Mouse (Mus musculus) intestine, postnatal 0 days (tissue): ENCODE measurements around the gene Pi4ka. TPM values are rescaled to one million over a fixed set of nuclear protein-coding genes. Genes with fewer than 3 reads are reported as not detected.
"Not testable (repeated sequence)": the region's sequence is repeated elsewhere in the genome, so short reads cannot be mapped to it uniquely, and the experiment has no call there.

Source experiments
- ATAC-seq: fragments of 200-750 bp; cut with Nextera tagmentation; 2 replicates; pipeline ENCODE4 v1.8.0; 2017; ENCODE audit warnings: mild to moderate bottlenecking, moderate TSS enrichment, moderate library complexity
- H3K27ac ChIP-seq: fragments of 300-500 bp; sonication (generic); 2 replicates; pipeline ENCODE4 v1.5.1; 2014; ENCODE audit warnings: mild to moderate bottlenecking, low read depth, low read length, moderate library complexity
- H3K27me3 ChIP-seq: fragments of 300-500 bp; sonication (generic); replicated peaks from 2 replicates; pipeline ENCODE4 v1.6.1; 2014; ENCODE audit warnings: low read length, mixed read lengths; ENCODE audit not compliant: control insufficient read depth, insufficient read depth
- H3K36me3 ChIP-seq: fragments of 300-500 bp; sonication (generic); 2 replicates; pipeline ENCODE4 v1.6.1; 2014; ENCODE audit warnings: mild to moderate bottlenecking, moderate library complexity; ENCODE audit not compliant: control insufficient read depth, insufficient read depth
- H3K4me1 ChIP-seq: fragments of 300-500 bp; sonication (generic); replicated peaks from 2 replicates; pipeline ENCODE4 v1.6.1; 2014; ENCODE audit warnings: antibody characterized with exemption, low read length, mixed read lengths; ENCODE audit not compliant: control insufficient read depth, insufficient read depth
- H3K4me2 ChIP-seq: fragments of 300-500 bp; sonication (generic); replicated peaks from 2 replicates; pipeline ENCODE4 v1.6.1; 2014; ENCODE audit warnings: low read depth, mild to moderate bottlenecking, moderate library complexity
- H3K4me3 ChIP-seq: fragments of 300-500 bp; sonication (generic); 2 replicates; pipeline ENCODE4 v1.5.1; 2014; ENCODE audit warnings: low read depth, low read length
- H3K9ac ChIP-seq: fragments of 300-500 bp; sonication (generic); 2 replicates; pipeline ENCODE4 v1.6.1; 2014; ENCODE audit warnings: mild to moderate bottlenecking, low read depth, low read length
- H3K9me3 ChIP-seq: fragments of 300-500 bp; sonication (generic); 2 replicates; pipeline ENCODE4 v1.6.1; 2016; ENCODE audit warnings: mixed run types; ENCODE audit not compliant: control insufficient read depth
- CTCF ChIP-seq: sonication (generic); IDR thresholded peaks from 2 replicates; pipeline ENCODE4 v1.5.1; 2016; ENCODE audit warnings: low read depth, mild to moderate bottlenecking, control low read depth, antibody characterized with exemption, moderate library complexity
- WGBS: fragments of 180-500 bp; shearing (Covaris S2); extraction: QIAGEN DNeasy Blood & Tissue Kit; methylation state at CpG from one replicate; pipeline ENCODE4 v1.1.7; 2014; 5-methylcytosine and 5-hydroxymethylcytosine counted together
- polyA plus RNA-seq: library from polyadenylated mRNA; unstranded; fragments of >200 nt; fragmentation: Nextera tagmentation; extraction: Ambion mirVana; gene quantifications from 2 replicates; pipeline ENCODE4 v1.2.1, GENCODE M21; 2015

Pi4ka gene
- polyA plus RNA-seq, 1 experiment from 2014 or later = 20.5 TPM

DNA sequence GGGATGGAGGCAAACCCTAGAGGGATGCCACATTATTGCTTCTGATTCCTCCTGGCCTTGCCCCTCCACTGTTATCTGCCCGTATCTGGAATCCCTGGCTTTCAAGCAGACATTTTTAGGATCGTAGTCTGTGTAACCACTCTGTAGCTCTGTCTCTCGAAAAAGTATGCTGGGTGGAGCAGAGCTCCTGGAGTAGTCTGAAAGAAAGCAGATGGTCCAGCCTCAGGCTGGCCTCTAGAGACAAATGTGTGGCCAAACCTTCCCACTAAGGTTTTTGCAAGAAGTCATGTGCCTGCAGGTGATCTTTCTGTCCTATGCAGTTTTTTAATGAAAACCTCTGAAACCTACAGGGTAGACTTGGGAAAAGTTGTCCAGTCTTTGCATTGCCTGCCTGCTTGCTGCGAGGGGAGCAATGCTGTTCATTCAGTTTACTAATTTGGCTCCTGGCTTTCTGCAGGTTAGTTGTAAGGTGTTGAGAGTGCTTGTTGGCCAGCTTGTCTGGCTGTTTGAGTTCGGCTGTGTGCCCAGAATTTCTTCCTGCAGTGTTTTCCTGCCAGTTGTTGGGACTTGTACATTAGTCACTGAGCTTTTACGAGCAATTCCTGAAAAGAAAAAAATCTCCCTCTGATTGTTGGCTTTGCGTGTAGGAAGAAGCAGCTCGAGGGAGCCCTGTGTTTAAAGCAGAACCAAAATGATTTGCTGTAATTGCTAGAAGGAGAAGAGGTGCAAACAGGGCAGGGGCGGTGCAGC is 171.0 kb downstream of the Pi4ka start:
- Histone ChIP-seq H3K4me2 (peak overlapping the region; percentile 98), H3K27me3 (no peaks in the 10 kb centered on the region), H3K9ac (0 out of 2 replicates have a peak overlapping the region, but pooled peaks have one; percentile 94), H3K4me3 (peak overlapping the region; percentile 86), H3K27ac (peak overlapping the region; percentile 29), H3K9me3 (no peaks in the 10 kb centered on the region), H3K36me3 (no peaks in the 10 kb centered on the region), H3K4me1 (peaks cover 28% of the 10 kb centered on the region)
- 15% methylated on average over 9 of the region's 9 CpGs for WGBS
- no peak for ATAC-seq
- no peak for TF ChIP-seq CTCF

DNA sequence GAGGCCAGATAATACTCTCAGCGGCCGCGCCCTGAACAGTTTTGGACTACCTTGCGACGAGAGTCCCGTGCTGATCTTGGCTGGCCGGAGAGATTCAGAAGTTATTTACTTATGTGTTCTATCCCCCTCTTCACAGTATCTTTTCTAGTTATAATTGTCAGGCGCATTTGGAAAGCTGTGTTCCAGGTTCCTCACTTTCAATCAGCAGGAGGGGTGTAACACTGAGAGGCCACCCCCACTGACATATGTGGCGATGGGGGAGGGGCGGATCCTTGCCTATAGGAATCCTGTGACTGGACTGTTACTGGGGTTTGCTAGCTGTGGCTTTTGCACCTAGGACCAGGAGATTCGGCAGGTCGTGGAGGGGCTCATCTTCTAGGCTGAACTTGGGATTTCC is 171.6 kb downstream of the Pi4ka start:
- Histone ChIP-seq H3K4me2 (peak overlapping the region; percentile 98), H3K27ac (peak overlapping the region; percentile 88; the same call in 1 of the 2 replicates), H3K36me3 (no peaks in the 10 kb centered on the region), H3K4me1 (peaks cover 22% of the 10 kb centered on the region), H3K9ac (peak overlapping the region; percentile 94), H3K27me3 (no peaks in the 10 kb centered on the region), H3K4me3 (peak overlapping the region; percentile 86), H3K9me3 (no peaks in the 10 kb centered on the region)
- WGBS = 4% methylated on average over 12 of the region's 12 CpGs
- no peak for ATAC-seq
- no peak for TF ChIP-seq CTCF

DNA sequence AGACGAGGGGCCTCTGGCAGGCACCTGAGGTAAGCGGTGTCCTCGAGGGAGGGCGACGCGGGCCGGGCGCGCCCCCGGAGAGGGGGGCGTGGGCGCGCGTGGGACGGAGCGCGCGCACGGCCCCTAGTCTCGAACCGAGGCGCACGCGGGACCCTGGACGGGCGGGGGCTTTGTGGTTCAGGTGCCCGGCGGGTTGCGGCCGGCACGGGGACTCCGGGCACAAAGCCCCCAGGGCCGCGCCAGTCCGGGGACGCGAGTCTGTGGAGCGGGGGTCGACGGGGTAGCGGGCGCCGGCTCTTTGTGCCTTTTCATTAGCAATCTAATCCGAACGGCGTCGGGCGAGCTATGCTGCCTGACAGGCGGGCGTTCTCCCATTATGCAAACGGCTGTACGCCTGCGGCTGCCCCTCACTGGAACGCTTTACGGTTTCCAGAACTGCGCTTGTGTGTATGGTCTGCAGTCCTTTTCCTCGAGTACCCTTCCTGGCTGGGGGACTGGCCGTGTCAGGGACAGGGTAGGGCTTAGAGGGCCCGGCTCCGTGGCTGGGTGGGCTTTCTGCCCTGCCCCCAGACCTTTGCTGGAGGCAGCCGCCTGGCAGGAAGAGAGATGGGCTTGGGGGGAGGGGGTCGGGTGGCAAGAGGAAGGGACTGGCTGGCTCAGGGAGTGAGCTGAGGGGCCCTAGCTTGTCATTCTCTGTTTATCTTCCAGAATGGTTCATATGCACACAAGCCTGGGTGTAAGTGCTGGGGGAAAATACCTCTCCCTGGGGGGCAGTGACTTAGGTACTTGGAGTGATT is 172.2 kb downstream of the Pi4ka start:
- ATAC-seq = peak; percentile 46
- H3K36me3 ChIP-seq = no peaks in the 10 kb centered on the region
- peaks cover 19% of the 10 kb centered on the region for H3K4me1 ChIP-seq
- peak overlapping the region; percentile 88 for H3K27ac ChIP-seq
- H3K9me3 ChIP-seq = no peaks in the 10 kb centered on the region
- peak overlapping the region; percentile 98 for H3K4me2 ChIP-seq
- WGBS = under 1% methylated on average over 61 of the region's 62 CpGs
- H3K9ac ChIP-seq = peak overlapping the region; percentile 94
- H3K4me3 ChIP-seq = peak overlapping the region; percentile 86
- H3K27me3 ChIP-seq = no peaks in the 10 kb centered on the region
- no peak for TF ChIP-seq CTCF

DNA sequence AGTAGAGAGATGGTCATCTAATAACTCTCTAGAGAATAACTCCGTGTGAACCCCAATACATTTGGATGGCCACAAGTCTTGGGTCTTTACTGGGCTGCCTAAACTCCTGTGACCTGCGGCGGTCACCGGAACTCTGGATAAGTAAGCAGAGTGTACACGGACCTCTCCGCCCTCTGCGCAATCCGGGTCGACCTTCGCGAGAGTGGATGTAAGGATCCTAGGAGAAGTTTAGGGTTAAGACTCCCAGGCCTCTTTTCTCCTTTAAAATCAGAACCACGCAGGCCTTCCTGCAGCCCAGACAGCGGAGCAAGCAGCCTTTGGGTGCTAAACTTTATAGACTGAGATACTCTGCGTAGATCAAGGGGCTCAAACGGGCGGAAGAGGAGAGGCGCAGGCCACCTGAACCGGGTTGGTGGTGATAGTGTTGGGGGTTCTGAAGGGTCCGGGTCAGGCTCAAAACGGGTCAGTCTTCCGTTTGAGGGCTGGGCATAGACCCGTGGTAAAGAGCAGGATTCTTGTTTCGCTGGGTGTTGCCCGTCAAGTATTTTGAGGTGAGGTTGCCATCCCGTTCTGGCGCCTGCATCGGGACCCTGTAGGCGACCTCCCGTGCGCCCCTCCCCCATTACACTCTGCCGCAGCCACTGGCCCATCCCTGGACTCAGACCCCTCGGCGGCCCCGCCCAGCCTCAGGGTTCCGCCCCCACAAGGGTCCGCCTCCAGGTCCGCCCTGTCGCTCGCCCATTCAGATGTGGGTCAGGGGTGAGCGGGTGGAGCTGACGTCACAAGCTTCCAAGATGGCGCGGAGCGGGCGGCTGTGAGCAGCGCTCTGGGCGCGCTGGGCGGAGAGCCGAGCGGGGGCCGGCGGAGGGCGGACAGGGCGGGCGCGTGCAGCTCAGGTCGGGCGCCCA is 173.1 kb downstream of the Pi4ka start, which contains the start of gene Hic2:
TSS of gene Hic2 (plus strand) at position 779 of the 908 bp plus-strand sequence.
- peak within 1 kb of the TSS; percentile 98 for H3K4me2 ChIP-seq
- no peaks in the 10 kb centered on the region for H3K9me3 ChIP-seq
- H3K36me3 ChIP-seq = no peaks in the 10 kb centered on the region
- TF ChIP-seq CTCF = no peak
- peak within 1 kb of the TSS; percentile 94 for H3K9ac ChIP-seq
- ATAC-seq = peak; percentile 96
- WGBS = 4% methylated on average over 55 of the region's 59 CpGs
- H3K4me1 ChIP-seq = peaks cover 19% of the 10 kb centered on the region
- no peaks in the 10 kb centered on the region for H3K27me3 ChIP-seq
- peak within 1 kb of the TSS; percentile 88 for H3K27ac ChIP-seq
- H3K4me3 ChIP-seq = peak within 1 kb of the TSS; percentile 86

DNA sequence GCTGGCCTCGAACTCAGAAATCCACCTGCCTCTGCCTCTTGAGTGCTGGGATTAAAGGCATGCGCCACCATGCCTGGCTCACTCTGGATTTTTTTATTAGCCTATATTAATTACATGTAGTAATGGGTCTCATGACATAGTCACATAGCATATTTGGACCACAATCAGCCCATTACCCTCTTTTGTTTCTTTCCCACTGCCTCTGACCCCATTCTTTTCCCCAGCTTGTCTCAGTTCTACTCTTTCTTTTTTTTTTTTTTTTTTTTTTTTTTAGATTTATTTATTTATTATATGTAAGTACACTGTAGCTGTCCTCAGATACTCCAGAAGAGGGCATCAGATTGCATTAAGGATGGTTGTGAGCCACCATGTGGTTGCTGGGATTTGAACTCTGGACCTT is 174.6 kb downstream of the Pi4ka start:
- H3K27me3 ChIP-seq, ATAC-seq, H3K9ac ChIP-seq, H3K9me3 ChIP-seq, H3K36me3 ChIP-seq, H3K27ac ChIP-seq, H3K4me2 ChIP-seq, H3K4me3 ChIP-seq: not testable (repeated sequence)
- peaks cover 19% of the 10 kb centered on the region for H3K4me1 ChIP-seq
- WGBS = 86% methylated on average over 2 of the region's 2 CpGs

Other genes with a start within 250 kb of the Pi4ka start
- gene Ube2l3, start 203.7 kb downstream of the Pi4ka start, polyA plus RNA-seq = 294 and 319 TPM in 2 replicates
- 0.14 and 0.21 TPM in 2 replicates for gene Rimbp3, start 197.7 kb downstream of the Pi4ka start, polyA plus RNA-seq
- gene Hic2, start 172.7 kb downstream of the Pi4ka start, polyA plus RNA-seq = 1.4 and 1.9 TPM in 2 replicates
- 4.8 and 7.2 TPM in 2 replicates for gene Tmem191c, start 130.2 kb downstream of the Pi4ka start, polyA plus RNA-seq
- gene Serpind1, start 74.9 kb downstream of the Pi4ka start, polyA plus RNA-seq = 0.09 and 0.14 TPM in 2 replicates
- 15.5 and 16.8 TPM in 2 replicates for gene Snap29, start 328 bp downstream of the Pi4ka start, polyA plus RNA-seq
- 29.9 and 36.9 TPM in 2 replicates for gene Crkl, start 45.7 kb upstream of the Pi4ka start, polyA plus RNA-seq
- gene Aifm3, start 83.3 kb upstream of the Pi4ka start, polyA plus RNA-seq = 7.2 and 8.6 TPM in 2 replicates
- 129 and 137 TPM in 2 replicates for gene Lztr1, start 102.4 kb upstream of the Pi4ka start, polyA plus RNA-seq
- 65.1 and 67.4 TPM in 2 replicates for gene Thap7, start 124.8 kb upstream of the Pi4ka start, polyA plus RNA-seq
- gene Lrrc74b, start 154.9 kb upstream of the Pi4ka start, polyA plus RNA-seq = 0.44 and 0.80 TPM in 2 replicates
- gene P2rx6, start 155.6 kb upstream of the Pi4ka start, polyA plus RNA-seq = 0.73 and 1.1 TPM in 2 replicates
- 28.3 and 31.0 TPM in 2 replicates for gene Slc7a4, start 176.9 kb upstream of the Pi4ka start, polyA plus RNA-seq
- 8.7 and 9.0 TPM in 2 replicates for gene Smpd4, start 213.0 kb upstream of the Pi4ka start, polyA plus RNA-seq
- 8.0 and 9.4 TPM in 2 replicates for gene Ccdc74a, start 240.2 kb upstream of the Pi4ka start, polyA plus RNA-seq